In the genomic region with DNA sequence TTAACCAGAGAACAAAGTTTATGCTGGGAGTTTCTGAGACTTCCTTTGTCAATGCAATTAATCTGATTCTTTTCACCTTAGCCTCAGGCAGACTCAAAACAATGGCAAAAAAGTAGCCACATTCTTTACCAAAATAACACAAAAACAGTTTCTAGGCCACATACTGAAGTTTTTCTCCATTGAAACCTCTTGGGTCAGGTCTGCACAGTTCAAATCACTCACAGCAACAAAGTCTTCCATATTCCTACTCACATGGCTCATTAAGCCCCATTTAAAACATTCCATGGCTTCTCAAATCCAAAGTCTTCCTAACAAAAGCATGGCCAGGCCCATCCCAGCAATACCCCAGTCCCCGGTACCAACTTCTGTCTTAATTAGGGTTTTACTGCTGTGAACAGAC, we compare ENCODE assay signal across 16 mouse cellular contexts.
"Had no signal": no experiment of that assay in that cellular context is flagged by ENCODE, and none has a peak within 500 bp of the region (broad histone marks: within the 10 kb centered on the region; RNA-seq: fewer than 3 reads in every experiment).

No protein-coding gene starts in this region.

- H3K4me1 ChIP-seq: neural tube, embryonic 13.5 days; neural tube, embryonic 15.5 days; stomach, embryonic 15.5 days had no signal

- H3K4me3 ChIP-seq: neural tube, embryonic 13.5 days; neural tube, embryonic 15.5 days; stomach, embryonic 15.5 days had no signal

- H3K9ac ChIP-seq: neural tube, embryonic 13.5 days; neural tube, embryonic 15.5 days; stomach, embryonic 15.5 days had no signal

- DNase-seq: retina, postnatal 1 day; right cerebral cortex, adult 18-20 months; right cerebral cortex, postnatal 14 days; right cerebral cortex, postnatal 25 days; right cerebral cortex, postnatal 4 days; spleen, adult 18-20 months; thymus, adult 18-20 months; thymus, adult 2 months; thymus, postnatal 14 days; thymus, postnatal 25 days; thymus, postnatal 36 days; thymus, postnatal 4 days had no signal

- H3K9me3 ChIP-seq: neural tube, embryonic 13.5 days; neural tube, embryonic 15.5 days; stomach, embryonic 15.5 days had no signal

- H3K4me2 ChIP-seq: neural tube, embryonic 13.5 days; neural tube, embryonic 15.5 days; stomach, embryonic 15.5 days had no signal

- H3K27me3 ChIP-seq: neural tube, embryonic 13.5 days; neural tube, embryonic 15.5 days; stomach, embryonic 15.5 days had no signal

- H3K27ac ChIP-seq: neural tube, embryonic 13.5 days; neural tube, embryonic 15.5 days; stomach, embryonic 15.5 days; stomach, postnatal 0 days had no signal

- H3K36me3 ChIP-seq: stomach, embryonic 15.5 days had no signal
